Mouse (Mus musculus): ENCODE measurements around the gene Spsb2.

DNA sequence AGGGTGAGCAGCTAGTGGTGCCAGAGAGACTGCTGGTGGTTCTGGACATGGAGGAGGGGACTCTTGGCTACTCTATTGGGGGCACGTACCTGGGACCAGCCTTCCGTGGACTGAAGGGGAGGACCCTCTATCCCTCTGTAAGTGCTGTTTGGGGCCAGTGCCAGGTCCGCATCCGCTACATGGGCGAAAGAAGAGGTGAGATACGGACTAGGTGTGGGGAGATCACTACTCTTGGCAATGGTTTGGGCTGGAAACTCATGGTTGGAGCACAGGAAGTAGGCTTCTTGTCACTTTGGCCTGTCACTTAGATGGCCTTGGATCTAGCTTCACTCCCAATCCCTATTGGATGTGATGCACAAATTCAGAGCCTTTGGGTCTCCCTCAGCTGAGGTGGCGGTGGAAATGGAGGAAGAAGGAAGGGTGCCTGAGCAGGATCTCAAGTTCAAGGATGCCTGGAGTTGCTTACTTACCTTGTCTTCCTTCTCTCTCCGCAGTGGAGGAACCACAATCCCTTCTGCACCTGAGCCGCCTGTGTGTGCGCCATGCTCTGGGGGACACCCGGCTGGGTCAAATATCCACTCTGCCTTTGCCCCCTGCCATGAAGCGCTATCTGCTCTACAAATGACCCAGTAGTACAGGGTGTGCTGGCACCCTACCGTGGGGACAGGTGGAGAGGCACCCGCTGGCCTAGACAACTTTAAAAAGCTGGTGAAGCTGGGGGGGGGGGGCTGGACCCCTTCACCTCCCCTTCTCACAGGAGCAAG, 1.5 kb downstream of the Spsb2 start:
- TF ChIP-seq CTCF (IDR thresholded peaks at IDR 0.05; ENCODE audit: control insufficient read depth, insufficient read depth, low read length) = no peak
- TF ChIP-seq POLR2A (IDR thresholded peaks at IDR 0.05; ENCODE audit: borderline replicate concordance, control insufficient read depth, low read depth, low read length) = no peak
